Mouse (Mus musculus) kidney, embryonic 15.5 days (tissue): ENCODE results near the gene Chmp1a. TPM values are rescaled to one million over a fixed set of nuclear protein-coding genes. Genes with fewer than 3 reads are reported as not detected.
"Not testable (repeated sequence)": the region's sequence is repeated elsewhere in the genome, so short reads cannot be mapped to it uniquely, and the experiment has no call there.

Source experiments
- ATAC-seq: fragments of 200-750 bp; cut with Nextera tagmentation; replicated peaks from 2 replicates; pipeline ENCODE4 v1.8.0; 2017; ENCODE audit warnings: moderate TSS enrichment; ENCODE audit not compliant: low FRiP score
- H3K27ac ChIP-seq: fragments of 300-500 bp; sonication (generic); 2 replicates; pipeline ENCODE4 v1.5.1; 2015; ENCODE audit warnings: mild to moderate bottlenecking, inconsistent platforms
- H3K27me3 ChIP-seq: fragments of 300-500 bp; sonication (generic); 2 replicates; pipeline ENCODE4 v1.6.1; 2015; ENCODE audit warnings: inconsistent platforms
- H3K36me3 ChIP-seq: fragments of 300-500 bp; sonication (generic); 2 replicates; pipeline ENCODE4 v1.6.1; 2015; ENCODE audit warnings: inconsistent platforms
- H3K4me1 ChIP-seq: fragments of 300-500 bp; sonication (generic); 2 replicates; pipeline ENCODE4 v1.6.1; 2015; ENCODE audit warnings: inconsistent platforms
- H3K4me2 ChIP-seq: fragments of 300-500 bp; sonication (generic); 2 replicates; pipeline ENCODE4 v1.6.1; 2015; ENCODE audit warnings: moderate library complexity, mild to moderate bottlenecking, inconsistent platforms
- H3K4me3 ChIP-seq: fragments of 300-500 bp; sonication (generic); replicated peaks from 2 replicates; pipeline ENCODE4 v1.5.1; 2015; ENCODE audit warnings: mild to moderate bottlenecking, inconsistent platforms
- H3K9ac ChIP-seq: fragments of 300-500 bp; sonication (generic); 2 replicates; pipeline ENCODE4 v1.6.1; 2015; ENCODE audit warnings: mild to moderate bottlenecking, inconsistent platforms
- H3K9me3 ChIP-seq: fragments of 300-500 bp; sonication (generic); replicated peaks from 2 replicates; pipeline ENCODE4 v1.6.1; 2016; ENCODE audit warnings: inconsistent platforms
- WGBS: fragments of 180-500 bp; shearing (Covaris S2); methylation state at CpG from one replicate; pipeline ENCODE4 v1.1.7; 2015; ENCODE audit warnings: mixed read lengths; 5-methylcytosine and 5-hydroxymethylcytosine counted together
- polyA plus RNA-seq: library from polyadenylated mRNA; unstranded; fragments of >200 nt; fragmentation: Nextera tagmentation; extraction: Ambion mirVana; gene quantifications from 2 replicates; pipeline ENCODE4 v1.2.1, GENCODE M21; 2015

Gene Chmp1a
- polyA plus RNA-seq = 118 and 126 TPM in 2 replicates

- peak within 1 kb of the TSS; percentile 94 for H3K4me3 ChIP-seq
- peak within 1 kb of the TSS; percentile 81 for H3K27ac ChIP-seq
- peak within 1 kb of the TSS; percentile 96 for H3K9ac ChIP-seq
- H3K4me1 ChIP-seq = peaks cover 23% of the 10 kb centered on the region
- H3K9me3 ChIP-seq = no peaks in the 10 kb centered on the region
- ATAC-seq = peak; percentile 97
- H3K27me3 ChIP-seq = no peaks in the 10 kb centered on the region
- H3K4me2 ChIP-seq = peak within 1 kb of the TSS; percentile 88
- WGBS = under 1% methylated on average over 75 of the region's 76 CpGs
- peaks cover 29% of the 10 kb centered on the region for H3K36me3 ChIP-seq
These were observed at the start of gene Chmp1a, which contains the start of gene Spata33 for GRCm38 (mm10) chr8:123212321-123213117. TSS of gene Chmp1a (minus strand) at chr8:123212763. TSS of gene Spata33 (plus strand) at chr8:123212832.

- Histone ChIP-seq H3K36me3 (peaks cover 62% of the 10 kb centered on the region), H3K4me1 (peaks cover 25% of the 10 kb centered on the region)
- not testable (repeated sequence) for H3K4me2 ChIP-seq, H3K27me3 ChIP-seq, H3K27ac ChIP-seq, H3K4me3 ChIP-seq, H3K9ac ChIP-seq, ATAC-seq, H3K9me3 ChIP-seq
- WGBS = 91% methylated on average over 8 of the region's 8 CpGs
These were observed 45.0 kb upstream of the Chmp1a start for GRCm38 (mm10) chr8:123257593-123257992.

DNA sequence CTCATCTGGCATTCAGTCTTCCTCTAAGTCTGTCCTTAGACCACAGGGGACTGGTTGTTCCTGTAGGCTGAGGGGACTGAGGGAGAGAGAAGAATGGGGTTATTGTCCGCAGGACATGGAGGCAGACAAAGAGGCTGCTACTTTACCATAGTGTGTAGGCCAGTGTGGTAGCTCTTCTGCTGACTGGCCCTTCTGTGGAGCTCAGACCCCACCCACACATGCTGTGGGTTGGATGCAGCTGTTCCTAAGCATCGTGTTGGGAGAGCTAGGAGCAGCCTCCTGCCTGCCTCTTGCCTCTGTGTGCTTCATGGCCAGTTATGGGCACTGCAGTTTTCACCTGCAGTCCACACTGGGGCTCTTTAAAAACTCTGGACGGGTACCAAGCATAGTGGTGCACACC lies 44.6 kb upstream of the Chmp1a start:
- Histone ChIP-seq H3K9me3 (no peaks in the 10 kb centered on the region), H3K4me1 (peaks cover 27% of the 10 kb centered on the region), H3K27me3 (no peaks in the 10 kb centered on the region), H3K4me3 (no peak overlapping the region), H3K27ac (no peak overlapping the region), H3K9ac (no peak overlapping the region), H3K4me2 (no peak overlapping the region), H3K36me3 (peaks cover 60% of the 10 kb centered on the region)
- WGBS = 87% methylated on average over 3 of the region's 3 CpGs
- no peak for ATAC-seq

DNA sequence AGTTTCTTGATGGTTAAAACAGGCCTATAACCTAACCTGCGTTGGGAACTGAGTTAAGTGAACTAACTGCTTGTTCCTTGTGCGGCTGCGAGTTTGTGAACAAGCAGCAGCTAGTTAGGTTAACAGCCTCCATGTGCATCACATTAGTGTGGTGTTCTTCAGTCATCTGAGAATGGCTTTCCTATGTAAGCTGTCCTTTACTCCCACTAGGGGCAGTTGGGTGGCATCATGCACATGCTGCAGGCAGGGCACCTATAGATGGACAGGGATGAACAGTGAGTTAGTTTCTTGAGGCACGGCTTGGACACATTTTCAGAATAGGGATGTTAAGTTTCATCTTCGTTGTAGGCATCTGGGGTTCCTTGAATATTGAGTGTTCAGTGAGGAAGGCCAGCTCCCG lies 42.6 kb upstream of the Chmp1a start:
- H3K9me3 ChIP-seq = no peaks in the 10 kb centered on the region
- H3K27ac ChIP-seq = no peak overlapping the region
- H3K4me2 ChIP-seq = peak overlapping the region; percentile 91
- no peaks in the 10 kb centered on the region for H3K27me3 ChIP-seq
- H3K36me3 ChIP-seq = peaks cover 63% of the 10 kb centered on the region
- WGBS = 65% methylated on average over 6 of the region's 6 CpGs
- peak overlapping the region; percentile 98 for H3K4me3 ChIP-seq
- no peak for ATAC-seq
- peaks cover 27% of the 10 kb centered on the region for H3K4me1 ChIP-seq
- peak overlapping the region; percentile 100 for H3K9ac ChIP-seq

DNA sequence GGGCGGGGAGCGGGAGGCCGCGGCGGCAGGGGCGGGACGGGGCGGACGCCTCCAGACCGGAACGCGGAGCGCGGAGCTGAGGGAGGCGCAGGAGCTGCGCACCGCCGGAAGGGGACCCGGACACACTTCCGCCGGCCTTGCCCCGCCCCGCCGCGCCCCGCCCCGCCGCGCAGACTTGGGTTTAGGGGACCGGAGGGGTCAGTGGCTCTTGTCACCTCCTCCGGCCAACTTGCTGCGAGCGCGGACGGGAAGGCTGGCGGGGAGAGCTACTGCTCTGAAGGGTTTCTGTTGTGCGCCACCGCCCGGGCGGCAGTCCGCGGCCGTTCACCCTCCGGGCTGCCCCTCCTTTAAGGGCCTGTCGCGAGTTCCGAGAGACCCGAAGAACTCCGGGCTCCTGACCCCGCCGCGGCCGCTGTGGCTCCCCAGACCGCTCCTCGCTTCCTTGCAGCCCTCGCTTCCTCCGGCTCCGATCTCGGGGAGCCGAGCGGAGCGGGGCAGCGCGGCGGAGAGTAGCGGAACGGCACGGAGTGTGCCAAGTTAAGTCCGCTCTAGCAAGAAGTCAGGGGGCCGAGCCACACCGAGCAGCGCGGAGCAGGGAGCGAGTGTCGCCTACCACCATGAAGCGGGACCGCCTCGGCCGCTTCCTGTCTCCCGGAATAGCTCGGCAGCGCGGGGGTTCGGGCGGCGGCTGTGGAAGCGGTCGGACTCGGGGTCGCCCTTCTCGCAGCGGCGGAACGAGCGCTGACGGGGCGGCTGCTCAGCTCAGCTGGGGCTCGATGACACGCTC lies 41.7 kb upstream of the Chmp1a start, which contains the start of the genes Zfp276 and Vps9d1:
TSS of gene Zfp276 (plus strand) at position 97 of the 787 bp plus-strand sequence.
TSS of gene Vps9d1 (minus strand) at position 250 of the 787 bp plus-strand sequence.
- peak within 1 kb of the TSS; percentile 91 for H3K4me2 ChIP-seq
- under 1% methylated on average over 98 of the region's 99 CpGs for WGBS
- peaks cover 63% of the 10 kb centered on the region for H3K36me3 ChIP-seq

DNA sequence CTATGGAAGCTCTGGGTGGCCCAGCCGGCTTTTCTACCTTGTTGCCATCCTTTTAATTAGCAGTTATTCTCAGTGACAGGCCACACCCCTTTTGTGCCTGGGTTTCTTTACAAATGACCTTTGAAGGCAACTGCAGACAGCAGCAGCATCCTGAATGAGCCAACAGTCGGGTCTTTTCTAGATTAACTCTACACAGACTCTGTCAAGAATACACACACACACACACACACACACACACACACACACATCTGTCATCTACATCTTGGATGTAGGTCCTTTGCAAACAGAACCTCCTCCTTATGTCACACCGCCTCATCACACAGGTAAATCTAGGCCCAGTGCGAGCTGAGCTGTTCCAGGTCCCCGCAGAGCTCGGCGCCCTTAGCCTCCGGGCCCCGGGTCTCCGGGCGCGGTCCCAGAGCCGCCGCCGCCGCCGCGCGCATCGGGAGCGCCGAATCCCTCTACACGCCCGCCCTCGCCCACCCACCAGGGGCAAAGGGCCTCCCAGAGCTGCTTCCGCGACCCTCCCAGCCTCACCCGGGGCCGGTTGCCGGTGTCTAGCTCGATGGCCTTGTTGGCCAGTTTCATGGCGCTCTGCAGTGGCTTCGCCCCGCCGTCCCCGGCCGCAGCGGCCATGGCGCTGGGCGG lies 41.0 kb upstream of the Chmp1a start:
- ATAC-seq = no peak; the same call in 1 of the 2 replicates
- H3K9me3 ChIP-seq = no peaks in the 10 kb centered on the region
- peak overlapping the region; percentile 98 for H3K4me3 ChIP-seq
- H3K4me2 ChIP-seq = peak overlapping the region; percentile 91
- H3K36me3 ChIP-seq = peaks cover 63% of the 10 kb centered on the region
- under 1% methylated on average over 39 of the region's 40 CpGs for WGBS
- no peaks in the 10 kb centered on the region for H3K27me3 ChIP-seq
- H3K9ac ChIP-seq = peak overlapping the region; percentile 100
- peaks cover 27% of the 10 kb centered on the region for H3K4me1 ChIP-seq
- H3K27ac ChIP-seq = peak overlapping the region; percentile 90

More for the DNA sequence above, 41.7 kb upstream of the Chmp1a start, which contains the start of the genes Zfp276 and Vps9d1:
- H3K9me3 ChIP-seq = no peaks in the 10 kb centered on the region
- ATAC-seq = peak; percentile 96
- no peaks in the 10 kb centered on the region for H3K27me3 ChIP-seq
- H3K27ac ChIP-seq = peak within 1 kb of the TSS; percentile 90
- peak within 1 kb of the TSS; percentile 100 for H3K9ac ChIP-seq
- peaks cover 27% of the 10 kb centered on the region for H3K4me1 ChIP-seq
- H3K4me3 ChIP-seq = peak within 1 kb of the TSS; percentile 98

GRCm38 (mm10) chr8:123252925-123253324 lies 40.4 kb upstream of the Chmp1a start:
- peak overlapping the region; percentile 91 for H3K4me2 ChIP-seq
- no peaks in the 10 kb centered on the region for H3K27me3 ChIP-seq
- WGBS = 39% methylated on average over 4 of the region's 4 CpGs
- no peak overlapping the region for H3K27ac ChIP-seq
- peak overlapping the region; percentile 98 for H3K4me3 ChIP-seq
- peak overlapping the region; percentile 100 for H3K9ac ChIP-seq
- H3K36me3 ChIP-seq = peaks cover 63% of the 10 kb centered on the region
- H3K9me3 ChIP-seq = no peaks in the 10 kb centered on the region
- peaks cover 27% of the 10 kb centered on the region for H3K4me1 ChIP-seq
- no peak for ATAC-seq

GRCm38 (mm10) chr8:123250940-123251339 lies 38.4 kb upstream of the Chmp1a start:
- Histone ChIP-seq H3K9me3 (no peaks in the 10 kb centered on the region), H3K27ac (no peak overlapping the region), H3K4me2 (no peak overlapping the region), H3K36me3 (peaks cover 63% of the 10 kb centered on the region), H3K4me1 (peaks cover 23% of the 10 kb centered on the region), H3K27me3 (no peaks in the 10 kb centered on the region), H3K4me3 (no peak overlapping the region), H3K9ac (no peak overlapping the region)
- ATAC-seq = no peak
- 94% methylated on average over 5 of the region's 5 CpGs for WGBS

GRCm38 (mm10) chr8:123248596-123248995 lies 36.0 kb upstream of the Chmp1a start:
- WGBS = 92% methylated on average over 8 of the region's 8 CpGs
- Histone ChIP-seq H3K27me3 (no peaks in the 10 kb centered on the region), H3K4me3 (no peak overlapping the region), H3K9me3 (no peaks in the 10 kb centered on the region), H3K36me3 (peaks cover 84% of the 10 kb centered on the region), H3K9ac (no peak overlapping the region), H3K4me2 (no peak overlapping the region), H3K4me1 (peaks cover 11% of the 10 kb centered on the region), H3K27ac (no peak overlapping the region)
- ATAC-seq = no peak

DNA sequence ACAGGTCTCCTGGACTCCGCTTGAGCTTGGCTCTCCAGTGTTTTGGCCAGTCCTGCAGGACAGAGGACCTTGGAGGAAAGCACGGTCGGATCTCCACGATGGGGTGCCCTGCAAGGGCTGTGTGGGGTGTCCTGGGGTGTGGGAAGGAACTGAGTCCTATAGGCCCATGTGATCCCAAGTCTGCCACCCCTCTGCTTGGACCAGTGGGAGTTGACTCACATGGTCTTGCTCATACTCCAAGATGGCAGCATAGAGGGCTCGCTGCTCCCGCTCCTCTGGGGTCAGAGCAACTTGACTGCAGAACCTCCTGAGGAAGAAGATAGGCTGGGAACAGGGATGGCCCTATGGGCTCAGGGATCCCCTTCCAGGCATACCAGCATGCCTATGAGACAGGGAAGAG lies 35.2 kb upstream of the Chmp1a start:
- H3K27ac ChIP-seq = no peak overlapping the region
- H3K4me3 ChIP-seq = no peak overlapping the region
- H3K36me3 ChIP-seq = peaks cover 91% of the 10 kb centered on the region
- no peak overlapping the region for H3K9ac ChIP-seq
- WGBS = 92% methylated on average over 6 of the region's 6 CpGs
- H3K27me3 ChIP-seq = no peaks in the 10 kb centered on the region
- H3K4me1 ChIP-seq = peaks cover 3% of the 10 kb centered on the region
- H3K9me3 ChIP-seq = no peaks in the 10 kb centered on the region
- ATAC-seq = no peak
- no peak overlapping the region for H3K4me2 ChIP-seq

DNA sequence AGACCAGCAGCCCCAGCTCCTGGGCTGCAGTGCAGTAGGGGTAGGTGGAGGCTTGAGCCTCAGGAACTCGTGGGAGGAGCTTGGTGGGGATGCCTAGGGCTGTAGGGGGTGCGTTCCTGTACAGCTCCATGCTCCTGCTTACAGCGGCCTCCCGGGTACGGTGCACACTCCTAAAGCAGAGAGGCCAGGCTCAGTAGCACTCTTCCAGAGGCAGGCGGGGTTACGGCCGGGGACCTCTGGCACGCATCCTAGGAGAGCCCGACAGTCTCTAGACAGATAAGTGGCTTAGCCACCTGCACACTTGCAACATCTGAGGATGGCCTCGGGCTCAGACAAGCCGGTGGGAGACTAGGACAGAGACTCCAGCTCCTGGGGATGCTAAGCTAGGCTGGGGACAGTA lies 33.0 kb upstream of the Chmp1a start:
- Histone ChIP-seq H3K36me3 (peaks cover 86% of the 10 kb centered on the region), H3K27me3 (no peaks in the 10 kb centered on the region), H3K9me3 (no peaks in the 10 kb centered on the region), H3K4me2 (no peak overlapping the region), H3K27ac (no peak overlapping the region), H3K4me3 (no peak overlapping the region), H3K9ac (no peak overlapping the region), H3K4me1 (no peaks in the 10 kb centered on the region)
- no peak for ATAC-seq
- 90% methylated on average over 12 of the region's 12 CpGs for WGBS
